Mouse (Mus musculus): Measurements from ENCODE around the gene Ehmt1.

Ehmt1 gene

DNA sequence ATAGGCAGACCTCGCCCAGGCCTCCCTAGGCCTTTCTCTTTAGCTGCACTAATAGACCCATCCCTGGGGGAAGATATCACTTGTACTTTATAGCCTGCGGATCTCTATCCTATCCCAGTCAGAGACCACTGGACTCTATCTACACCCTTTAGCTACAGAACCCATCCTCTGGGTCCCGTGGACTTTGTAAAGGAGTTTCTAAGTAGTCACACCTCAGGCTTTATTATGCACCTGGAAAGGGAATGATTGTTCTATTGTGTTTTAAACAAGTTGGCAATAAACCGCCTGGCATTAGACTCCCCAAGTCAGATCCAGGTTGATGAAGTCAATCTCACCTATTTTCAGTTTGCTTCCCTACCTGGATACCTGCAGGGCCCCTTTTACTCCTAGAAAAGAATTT is 7.2 kb downstream of the Ehmt1 start:
- DNase-seq (ENCODE audit: low read depth, low spot score): no peak

- no peak for DNase-seq (ENCODE audit: low read depth, low spot score)
Measured at GRCm38 (mm10) chr2:24910481-24910880, 8.9 kb downstream of the Ehmt1 start.

- DNase-seq (ENCODE audit: low read depth, low spot score): no peak
Measured at GRCm38 (mm10) chr2:24905653-24906155, 13.7 kb downstream of the Ehmt1 start.

- no peak for DNase-seq (ENCODE audit: low read depth, low spot score)
Measured at GRCm38 (mm10) chr2:24904823-24905652, 14.4 kb downstream of the Ehmt1 start.

GRCm38 (mm10) chr2:24902999-24903398 is 16.4 kb downstream of the Ehmt1 start:
- DNase-seq (ENCODE audit: low read depth, low spot score): no peak

- no peak for DNase-seq (ENCODE audit: low read depth, low spot score)
Measured at GRCm38 (mm10) chr2:24901055-24901454, 18.4 kb downstream of the Ehmt1 start.

DNA sequence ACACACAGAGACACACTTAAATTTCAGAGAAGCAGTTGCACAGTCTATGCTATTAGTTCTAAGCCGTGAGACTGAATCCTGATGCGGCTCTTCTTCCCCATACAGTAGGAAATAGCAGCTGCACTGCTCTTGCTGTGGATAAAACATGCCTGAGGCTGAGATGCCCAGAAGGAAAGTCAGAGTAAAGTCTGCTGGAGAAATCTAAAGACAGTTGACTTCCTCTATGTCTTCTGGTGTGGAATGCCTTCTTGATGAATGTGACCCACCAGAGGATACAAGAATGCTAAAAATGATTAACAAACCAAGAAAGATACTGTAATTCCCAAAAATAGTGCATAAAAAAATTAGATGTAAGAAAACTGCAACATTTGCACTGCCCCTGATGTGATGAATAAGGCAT is 20.1 kb downstream of the Ehmt1 start:
- DNase-seq (ENCODE audit: low read depth, low spot score): no peak

GRCm38 (mm10) chr2:24896761-24897160 is 22.7 kb downstream of the Ehmt1 start:
- DNase-seq (ENCODE audit: low read depth, low spot score): no peak

DNA sequence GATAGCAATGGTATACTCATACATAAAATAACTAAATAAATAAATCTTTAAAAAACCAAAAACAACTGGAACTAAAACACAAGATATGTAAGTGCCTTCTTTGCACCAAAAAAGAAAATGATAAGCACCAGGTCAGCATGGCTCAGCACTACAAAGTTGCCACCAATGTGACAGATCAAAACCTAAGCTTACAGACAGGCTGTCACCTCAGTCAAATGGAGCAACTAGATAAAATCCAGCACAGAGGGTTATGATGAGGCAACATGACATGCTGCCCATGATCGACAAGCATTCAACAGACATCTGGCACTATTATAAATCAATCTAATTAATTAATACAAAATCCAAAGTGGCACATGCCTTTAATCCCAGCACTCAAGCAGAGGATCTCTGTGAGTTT is 25.2 kb downstream of the Ehmt1 start:
- DNase-seq (ENCODE audit: low read depth, low spot score): no peak

GRCm38 (mm10) chr2:24892318-24892717 is 27.1 kb downstream of the Ehmt1 start:
- no peak for DNase-seq (ENCODE audit: low read depth, low spot score)

DNA sequence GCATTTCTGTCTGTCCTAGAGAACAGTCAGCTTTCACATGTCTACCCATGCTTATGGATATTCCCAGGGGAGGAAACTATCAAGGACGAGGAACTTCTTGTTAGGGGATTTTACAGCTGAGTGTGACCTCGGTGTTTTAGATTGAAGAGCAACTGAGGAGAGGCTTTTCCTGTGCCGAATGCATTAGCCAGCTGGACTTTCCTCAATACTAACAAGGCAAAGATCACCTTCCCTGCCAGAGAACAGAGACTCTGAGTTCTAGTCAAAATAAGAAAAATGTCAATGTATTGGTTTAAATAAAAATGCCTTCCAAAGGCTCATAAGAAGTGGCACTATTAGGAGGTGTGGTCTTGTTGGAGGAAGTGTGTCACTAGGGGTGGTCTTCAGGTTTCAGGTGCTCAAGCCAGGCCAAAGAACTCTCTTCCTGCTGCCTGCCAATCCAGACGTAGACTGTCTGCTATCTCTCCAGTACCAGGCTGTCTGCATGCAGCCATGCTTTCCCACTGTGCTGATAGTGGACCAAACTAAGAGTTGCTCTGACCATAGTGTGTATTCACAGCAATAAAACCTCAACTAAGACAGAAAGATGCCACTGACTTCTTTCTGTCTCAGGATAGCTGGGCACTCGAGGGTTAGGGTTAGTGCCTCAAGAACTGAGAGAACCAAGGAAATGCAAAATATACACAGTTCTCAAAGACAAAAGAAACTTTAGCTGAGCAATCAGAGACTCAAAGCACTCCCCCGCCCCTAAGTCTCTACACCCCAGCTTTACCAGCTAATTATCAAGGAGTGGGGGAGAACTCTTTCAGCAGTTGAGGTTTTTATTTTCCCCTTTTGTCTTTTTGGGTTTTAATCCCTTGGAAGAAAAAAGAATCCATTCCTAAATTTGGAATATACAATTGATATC is 28.6 kb downstream of the Ehmt1 start:
- no peak for DNase-seq (ENCODE audit: low read depth, low spot score)

DNA sequence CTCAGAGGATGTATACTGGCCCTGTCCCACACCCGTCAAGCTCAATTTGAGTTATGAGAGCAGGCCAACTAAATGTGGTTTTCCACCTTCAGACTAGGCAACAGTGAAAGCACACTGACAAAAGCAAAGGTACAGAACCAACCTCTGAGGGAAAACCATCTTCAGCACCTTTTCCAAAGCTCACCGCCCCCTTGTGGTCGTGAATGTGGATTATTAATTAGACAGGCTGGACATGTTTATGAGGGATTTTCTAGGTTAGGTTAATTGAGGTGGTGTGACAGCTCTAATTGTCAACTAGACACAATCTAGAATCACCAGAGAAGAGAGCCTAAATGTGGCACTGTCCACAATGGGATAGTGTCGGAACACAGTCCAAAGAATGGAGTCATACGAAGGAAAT is 30.5 kb downstream of the Ehmt1 start:
- no peak for DNase-seq (ENCODE audit: low read depth, low spot score)

DNA sequence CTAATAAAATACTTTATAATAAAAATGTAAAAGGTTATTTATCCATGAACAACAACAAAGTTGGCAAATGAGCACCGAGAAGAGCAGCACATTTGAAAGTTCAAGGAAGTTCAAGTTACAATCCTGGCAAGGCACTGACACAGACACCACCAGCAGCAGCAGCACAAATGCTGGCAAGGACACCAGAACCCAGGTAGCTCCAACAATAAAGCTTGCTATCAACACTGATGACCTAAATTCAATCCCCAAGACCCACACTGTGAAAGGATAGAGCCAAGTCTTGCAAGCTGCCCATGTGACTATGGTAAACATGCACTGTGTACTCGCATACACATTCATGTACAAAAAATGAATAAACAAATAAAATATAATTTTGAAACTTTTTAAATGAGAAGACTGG is 38.7 kb downstream of the Ehmt1 start:
- no peak for DNase-seq (ENCODE audit: low read depth, low spot score)

DNA sequence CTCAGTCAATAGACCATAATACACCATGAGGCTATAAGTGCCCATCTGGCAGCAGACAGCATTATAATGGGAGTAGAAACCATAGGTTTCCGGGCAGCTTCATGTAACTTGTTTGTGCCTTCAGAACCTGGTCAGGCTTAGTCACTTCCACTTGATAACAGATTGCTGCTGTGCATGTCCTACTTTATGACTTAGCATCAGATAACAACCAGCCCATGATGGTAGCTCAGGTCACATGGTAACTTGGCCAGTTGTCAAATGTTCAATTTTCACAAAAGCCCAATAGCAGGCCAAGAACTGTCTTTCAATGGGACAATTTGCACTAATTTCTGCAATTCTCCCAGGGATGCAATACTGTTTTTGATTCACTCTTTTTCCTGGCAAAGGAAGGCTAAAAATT is 48.5 kb downstream of the Ehmt1 start:
- no peak for DNase-seq (ENCODE audit: low read depth, low spot score)

DNA sequence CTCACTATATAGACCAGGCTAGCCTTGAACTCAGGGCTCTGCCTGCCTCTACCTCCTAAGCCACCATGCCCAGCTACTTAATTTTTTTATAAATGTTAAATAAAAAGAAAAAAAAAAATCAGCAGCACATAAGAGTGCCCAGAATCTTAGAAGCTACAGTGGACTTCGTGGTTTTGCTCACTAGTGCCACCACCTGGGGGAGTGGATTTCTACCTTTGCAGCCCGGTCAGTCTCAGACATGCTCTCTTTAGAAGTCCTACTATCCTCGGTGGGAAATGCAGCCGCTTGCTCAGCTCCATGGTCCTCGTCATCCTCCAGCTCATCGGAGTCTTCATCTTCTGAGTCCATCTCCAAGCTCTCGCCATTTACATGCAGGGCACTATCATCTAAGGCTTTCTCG is 56.4 kb downstream of the Ehmt1 start:
- no peak for DNase-seq (ENCODE audit: low read depth, low spot score)

- DNase-seq (ENCODE audit: low read depth, low spot score): no peak
Measured at GRCm38 (mm10) chr2:24852408-24852807, 67.0 kb downstream of the Ehmt1 start.

DNA sequence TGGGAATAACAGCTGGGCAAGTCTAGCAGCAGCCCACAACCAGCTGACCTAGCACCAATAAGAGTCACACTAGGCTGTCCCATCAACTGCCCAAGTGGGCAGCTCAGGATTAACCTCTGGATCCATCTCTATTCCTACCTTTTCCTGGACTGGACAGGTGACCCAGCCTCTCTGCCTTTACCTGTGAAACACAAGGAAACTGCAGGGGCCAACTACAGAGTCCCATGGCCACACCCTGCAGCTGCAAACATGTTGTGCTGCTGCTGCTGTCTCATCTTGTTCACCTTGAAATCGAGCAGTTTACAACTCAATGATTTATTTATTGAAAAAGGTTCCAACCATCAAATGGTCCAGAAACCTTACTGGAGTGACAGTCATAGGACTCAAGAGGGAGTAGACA is 72.9 kb downstream of the Ehmt1 start:
- DNase-seq (ENCODE audit: low read depth, low spot score): no peak

DNA sequence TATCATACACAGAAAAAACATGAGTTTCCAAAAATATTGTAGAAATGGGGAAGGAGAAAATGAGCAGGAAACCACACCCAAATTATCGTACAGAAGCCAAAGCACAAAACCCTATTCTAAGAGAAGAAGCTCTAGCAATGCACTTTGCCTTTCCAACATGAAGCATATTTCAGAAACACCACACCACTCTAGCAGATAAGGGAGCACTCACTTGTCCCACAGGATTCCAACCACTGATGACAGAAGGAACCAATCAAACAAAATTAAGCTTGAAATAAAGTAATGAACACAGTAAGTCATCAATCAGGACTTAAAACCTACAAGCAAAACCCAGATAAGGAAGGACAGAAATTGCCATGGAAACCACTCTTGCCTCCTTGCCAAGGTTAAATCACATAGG is 74.2 kb downstream of the Ehmt1 start:
- DNase-seq (ENCODE audit: low read depth, low spot score): no peak

- DNase-seq (ENCODE audit: low read depth, low spot score): no peak
Measured at GRCm38 (mm10) chr2:24830614-24831013, 88.8 kb downstream of the Ehmt1 start.

DNA sequence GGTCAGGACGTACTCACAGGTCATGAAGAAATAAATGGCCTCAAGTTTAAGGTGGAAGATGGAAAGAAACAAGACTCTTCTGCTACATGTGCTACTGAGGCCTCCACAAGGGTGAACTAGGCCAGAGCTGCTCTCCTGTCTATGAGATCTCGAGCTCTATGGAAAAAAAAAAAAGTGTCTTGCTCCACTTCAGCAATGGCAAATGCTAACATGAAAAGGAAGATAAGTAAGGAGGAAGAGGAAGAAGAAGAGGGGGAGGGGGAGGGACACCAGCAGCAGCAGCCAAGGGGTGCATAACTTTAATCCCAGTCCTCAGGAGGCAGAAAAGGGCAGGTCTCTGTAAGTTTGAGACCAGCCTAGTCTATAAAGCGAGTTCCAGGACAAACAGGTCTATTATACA is 109.7 kb downstream of the Ehmt1 start:
- no peak for DNase-seq (ENCODE audit: low read depth, low spot score)

- DNase-seq (ENCODE audit: low read depth, low spot score): no peak
Measured at GRCm38 (mm10) chr2:24807691-24808090, 111.7 kb downstream of the Ehmt1 start.

DNA sequence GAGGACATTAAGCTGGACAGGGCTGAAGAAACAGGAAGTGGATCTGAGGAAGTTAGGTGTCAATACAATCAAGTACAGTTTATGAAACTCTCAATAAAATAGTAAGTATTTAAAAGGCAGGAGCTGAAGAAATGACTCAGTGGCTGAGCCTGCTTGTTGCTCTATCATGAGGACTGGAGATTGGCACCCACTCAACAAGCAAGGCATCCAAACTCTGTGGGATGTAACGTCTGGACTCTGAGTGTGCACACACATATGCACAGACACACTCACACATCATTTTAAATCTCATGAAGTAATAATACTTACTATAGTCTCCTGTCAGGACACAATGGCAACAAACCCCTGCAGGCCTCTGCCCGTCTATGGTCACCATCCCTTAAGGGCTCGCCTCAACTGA is 112.4 kb downstream of the Ehmt1 start:
- no peak for DNase-seq (ENCODE audit: low read depth, low spot score)

DNA sequence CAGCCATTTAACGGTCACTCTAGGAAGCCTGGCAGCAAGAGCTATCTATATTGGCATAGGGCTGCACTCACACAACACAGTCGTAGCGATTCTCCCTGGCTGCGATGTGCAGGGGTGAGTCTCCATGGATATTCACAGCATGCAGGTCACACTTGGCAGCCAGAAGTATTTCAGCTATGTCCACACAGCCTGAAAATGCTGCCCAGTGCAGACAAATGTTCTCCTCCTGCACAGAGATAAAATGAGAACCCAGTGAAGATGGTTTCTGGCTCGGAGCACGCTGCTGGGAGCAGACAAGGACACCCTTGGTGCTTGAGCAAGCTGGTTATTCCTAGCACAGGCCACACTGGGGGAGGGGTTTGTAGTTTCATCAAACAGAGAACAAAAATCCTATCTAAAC is 113.3 kb downstream of the Ehmt1 start:
- DNase-seq (ENCODE audit: low read depth, low spot score): no peak
